Mouse (Mus musculus): ENCODE results near the gene Txlna. TPM values are rescaled to one million over a fixed set of nuclear protein-coding genes. Genes with fewer than 3 reads are reported as not detected.

Gene Txlna
- total RNA-seq (2021), result 10 to 100 TPM; 22.8 to 24.4 TPM
- long read RNA-seq, experiment 1, full-length matches to known transcripts, result 24 of 41 reads
- long read RNA-seq, experiment 1, partial matches to known transcripts, result 1 of 41 reads
- long read RNA-seq, experiment 1, other reads (novel, unspliced or antisense), result 16 of 41 reads
- long read RNA-seq, experiment 2, full-length matches to known transcripts, result 5 of 11 reads
- long read RNA-seq, experiment 2, partial matches to known transcripts, result 0 of 11 reads
- long read RNA-seq, experiment 2, other reads (novel, unspliced or antisense), result 6 of 11 reads

GRCm38 (mm10) chr4:129640638-129641467, at the start of gene Txlna:
TSS of gene Txlna (minus strand) at chr4:129641065.
- DNase-seq, result peak; percentile 98

- DNase-seq, result no peak
These were observed 43.7 kb upstream of the Txlna start for GRCm38 (mm10) chr4:129684531-129684930.

- no peak for DNase-seq
These were observed 43.1 kb upstream of the Txlna start for GRCm38 (mm10) chr4:129683901-129684493.

GRCm38 (mm10) chr4:129681837-129682236, 41.0 kb upstream of the Txlna start:
- DNase-seq, result no peak

GRCm38 (mm10) chr4:129672878-129673449, 32.1 kb upstream of the Txlna start:
- DNase-seq, result peak in 1 of 2 experiments; percentile 21

- peak; percentile 94 to 97 for DNase-seq
These were observed 31.4 kb upstream of the Txlna start, which contains the start of gene Kpna6 for GRCm38 (mm10) chr4:129672083-129672877. TSS of gene Kpna6 (minus strand) at chr4:129672767.

- DNase-seq, result peak; percentile 63 to 74
These were observed 30.7 kb upstream of the Txlna start for GRCm38 (mm10) chr4:129671491-129672082.

GRCm38 (mm10) chr4:129662255-129662813, 21.5 kb upstream of the Txlna start:
- DNase-seq, result no peak

GRCm38 (mm10) chr4:129661584-129661983, 20.7 kb upstream of the Txlna start:
- DNase-seq, result no peak

- no peak for DNase-seq
These were observed 13.9 kb upstream of the Txlna start for GRCm38 (mm10) chr4:129654770-129655169.

GRCm38 (mm10) chr4:129650359-129650758, 9.5 kb upstream of the Txlna start:
- DNase-seq, result no peak

GRCm38 (mm10) chr4:129648656-129649055, 7.8 kb upstream of the Txlna start:
- DNase-seq, result no peak

- DNase-seq, result no peak
These were observed 4.3 kb upstream of the Txlna start for GRCm38 (mm10) chr4:129645204-129645603.

GRCm38 (mm10) chr4:129641756-129642155, 891 bp upstream of the Txlna start:
- no peak for DNase-seq

- DNase-seq, result peak; percentile 45 to 63
These were observed 696 bp downstream of the Txlna start for GRCm38 (mm10) chr4:129640101-129640637.

GRCm38 (mm10) chr4:129639221-129639620, 1.6 kb downstream of the Txlna start:
- DNase-seq, result no peak

- DNase-seq, result no peak
These were observed 7.0 kb downstream of the Txlna start for GRCm38 (mm10) chr4:129633852-129634251.

- DNase-seq, result no peak
These were observed 9.0 kb downstream of the Txlna start for GRCm38 (mm10) chr4:129631867-129632266.

- DNase-seq, result peak in 1 of 2 experiments; percentile 31
These were observed 9.9 kb downstream of the Txlna start for GRCm38 (mm10) chr4:129630944-129631343.

GRCm38 (mm10) chr4:129626035-129626434, 14.8 kb downstream of the Txlna start:
- DNase-seq, result no peak

- no peak for DNase-seq
These were observed 15.4 kb downstream of the Txlna start for GRCm38 (mm10) chr4:129625496-129625895.
